ENCODE assay signal across 17 mouse cellular contexts in the genomic region with DNA sequence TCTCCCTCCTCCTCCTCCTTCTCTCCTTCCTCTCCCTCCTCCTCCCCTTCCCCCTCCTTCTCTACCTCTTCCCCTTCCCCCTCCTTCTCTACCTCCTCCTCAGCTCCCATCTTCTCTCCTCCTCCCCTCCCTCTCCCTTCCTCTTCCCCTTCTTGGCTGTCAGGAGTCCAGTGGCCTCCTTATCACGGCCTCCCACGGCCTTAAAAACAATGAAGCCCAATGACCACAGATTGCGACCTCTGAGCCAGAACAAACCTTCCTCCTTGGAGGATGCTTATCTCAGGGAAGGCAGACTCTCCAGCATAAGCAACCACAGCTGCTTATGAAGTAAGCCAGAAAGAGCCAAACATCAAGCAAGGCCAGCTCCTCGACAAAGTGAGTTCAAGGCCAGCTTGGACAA.
A peak's percentile ranks its signal among the peaks of the same experiment; 100 is the strongest.
DNase-seq lines count a peak whose midpoint lies in the region; ATAC-seq and TF ChIP-seq lines count a peak whose summit lies in the region.
"Had no signal": no experiment of that assay in that cellular context is flagged by ENCODE, and none has a peak within 500 bp of the region (broad histone marks: within the 10 kb centered on the region; RNA-seq: fewer than 3 reads in every experiment).

No protein-coding gene starts in this region.

- H3K36me3 ChIP-seq in heart, postnatal 0 days (replicated peaks; ENCODE audit: control insufficient read depth, insufficient read depth, low read length), result no peaks in the 10 kb centered on the region
- H3K36me3 ChIP-seq: embryonic facial prominence, embryonic 10.5 days; limb, embryonic 13.5 days had no signal

- 30% methylated on average over 4 of the region's 4 CpGs for WGBS in heart, postnatal 0 days

- H3K4me3 ChIP-seq in gastrocnemius, adult 2 months, result no peak overlapping the region
- H3K4me3 ChIP-seq in heart, postnatal 0 days (ENCODE audit: low read depth, low read length), result no peak overlapping the region
- H3K4me3 ChIP-seq: embryonic facial prominence, embryonic 10.5 days; left cerebral cortex, adult 2 months; limb, embryonic 13.5 days had no signal

- H3K4me1 ChIP-seq in heart, postnatal 0 days (ENCODE audit: control insufficient read depth, insufficient read depth), result peaks cover 15% of the 10 kb centered on the region

- intact Hi-C loops in gastrocnemius, adult 2 months (cut with DNase I), result no loop called here
- intact Hi-C loops in gastrocnemius, postnatal 36 days (cut with DNase I), result no loop called here

- H3K9me3 ChIP-seq in heart, postnatal 0 days (replicated peaks; ENCODE audit: control insufficient read depth, low read length), result no peaks in the 10 kb centered on the region
- H3K9me3 ChIP-seq: embryonic facial prominence, embryonic 10.5 days; limb, embryonic 13.5 days had no signal

- peak overlapping the region; percentile 32 for H3K27ac ChIP-seq in gastrocnemius, adult 2 months
- no peak overlapping the region for H3K27ac ChIP-seq in heart, postnatal 0 days (ENCODE audit: low read depth)
- H3K27ac ChIP-seq: embryonic facial prominence, embryonic 10.5 days; hindbrain, embryonic 14.5 days; left cerebral cortex, adult 2 months; limb, embryonic 13.5 days; stomach, postnatal 0 days had no signal

- TF ChIP-seq EP300 in heart, postnatal 0 days (IDR thresholded peaks at IDR 0.05; ENCODE audit: low read depth), result 0 out of 2 replicates have a peak, but pooled peaks have one; percentile 40

- no peak overlapping the region for H3K9ac ChIP-seq in heart, postnatal 0 days (replicated peaks; ENCODE audit: low read depth, low read length)
- H3K9ac ChIP-seq: hindbrain, embryonic 14.5 days; limb, embryonic 13.5 days had no signal

- ATAC-seq in heart, postnatal 0 days (ENCODE audit: insufficient read depth, low read depth), result no peak
- no peak for ATAC-seq in CD4-positive, CD25-positive, alpha-beta regulatory T cell, adult 4 months
- ATAC-seq in erythroid progenitor cell, adult 5-6 weeks (replicated peaks; ENCODE audit: low FRiP score, poor library complexity, severe bottlenecking), result no peak

- no peak overlapping the region for H3K4me2 ChIP-seq in heart, postnatal 0 days (ENCODE audit: low read depth, low read length)
- H3K4me2 ChIP-seq: hindbrain, embryonic 14.5 days; limb, embryonic 13.5 days had no signal

- H3K27me3 ChIP-seq in heart, postnatal 0 days (ENCODE audit: control insufficient read depth, insufficient read depth, low read length), result no peaks in the 10 kb centered on the region

- TF ChIP-seq CTCF in gastrocnemius, adult 2 months (IDR thresholded peaks at IDR 0.05), result no peak
- no peak for TF ChIP-seq CTCF in heart, postnatal 0 days (IDR thresholded peaks at IDR 0.05; ENCODE audit: low read depth)

- no peak for DNase-seq in gastrocnemius, adult 2 months
- DNase-seq in gastrocnemius, postnatal 36 days, result no peak
- DNase-seq in ovary, adult 18-20 months (ENCODE audit: low spot score), result peak; percentile 57
- no peak for DNase-seq in ovary, postnatal 36 days (ENCODE audit: low spot score)
- DNase-seq in heart, postnatal 0 days (ENCODE audit: low spot score), result no peak
- DNase-seq in T-cell, adult 2 months (ENCODE audit: low spot score), result no peak
- DNase-seq: B cell, adult 2 months; cerebellum, adult 9-11 months; right cerebral cortex, adult 18-20 months; thymus, postnatal 4 days had no signal
